Mouse (Mus musculus): Measurements from ENCODE around the gene Ccdc85b.

Gene Ccdc85b

GRCm38 (mm10) chr19:5423561-5423960 is 34.1 kb downstream of the Ccdc85b start:
- DNase-seq: peak; percentile 21 to 22

- peak in 1 of 2 experiments; percentile 26 for DNase-seq
Measured at GRCm38 (mm10) chr19:5422895-5423443, 34.7 kb downstream of the Ccdc85b start.

- peak; percentile 55 to 59 for DNase-seq
Measured at GRCm38 (mm10) chr19:5422267-5422666, 35.4 kb downstream of the Ccdc85b start.

DNA sequence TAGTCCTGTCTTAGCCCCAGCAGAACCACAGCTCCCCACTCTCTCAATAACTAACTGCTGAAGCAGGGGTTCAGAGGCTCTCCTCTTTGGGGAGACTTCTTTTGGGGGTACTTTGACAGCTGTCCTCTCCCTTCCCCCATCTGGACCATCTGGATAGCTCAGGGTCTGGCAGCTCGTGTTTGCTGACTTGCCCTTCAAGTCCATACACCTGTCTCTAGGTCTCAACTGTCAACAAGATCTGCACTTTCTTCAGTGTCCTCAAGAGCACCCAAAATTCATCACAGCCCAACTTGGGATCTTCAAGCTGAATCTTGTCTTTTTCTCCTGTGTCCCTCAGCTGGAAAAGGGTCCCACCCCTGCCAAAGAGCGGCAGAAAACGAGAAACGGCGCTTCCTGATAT is 35.9 kb downstream of the Ccdc85b start:
- no peak for DNase-seq

DNA sequence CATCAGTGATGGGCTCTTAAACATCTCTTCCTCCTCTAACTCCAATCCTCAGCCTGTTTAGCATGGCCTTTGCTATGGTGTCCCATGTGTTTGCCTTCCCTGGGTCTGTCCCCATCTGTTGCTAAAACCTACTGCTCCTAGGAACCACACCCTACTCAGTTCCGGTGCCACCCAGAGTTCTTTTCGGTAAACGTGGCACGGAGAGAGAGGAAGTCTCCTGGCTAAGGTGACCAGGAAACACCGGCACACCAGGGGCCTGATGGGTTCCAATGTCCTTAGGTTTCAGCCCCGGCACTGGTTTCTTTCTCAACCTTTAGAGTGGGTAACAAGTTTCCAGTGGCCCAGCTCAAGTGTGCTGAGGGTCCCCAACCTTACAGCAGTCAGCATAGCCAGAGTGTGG is 37.1 kb downstream of the Ccdc85b start:
- DNase-seq: no peak

GRCm38 (mm10) chr19:5419630-5420029 is 38.1 kb downstream of the Ccdc85b start:
- no peak for DNase-seq

- no peak for DNase-seq
Measured at GRCm38 (mm10) chr19:5418750-5419466, 38.8 kb downstream of the Ccdc85b start.

DNA sequence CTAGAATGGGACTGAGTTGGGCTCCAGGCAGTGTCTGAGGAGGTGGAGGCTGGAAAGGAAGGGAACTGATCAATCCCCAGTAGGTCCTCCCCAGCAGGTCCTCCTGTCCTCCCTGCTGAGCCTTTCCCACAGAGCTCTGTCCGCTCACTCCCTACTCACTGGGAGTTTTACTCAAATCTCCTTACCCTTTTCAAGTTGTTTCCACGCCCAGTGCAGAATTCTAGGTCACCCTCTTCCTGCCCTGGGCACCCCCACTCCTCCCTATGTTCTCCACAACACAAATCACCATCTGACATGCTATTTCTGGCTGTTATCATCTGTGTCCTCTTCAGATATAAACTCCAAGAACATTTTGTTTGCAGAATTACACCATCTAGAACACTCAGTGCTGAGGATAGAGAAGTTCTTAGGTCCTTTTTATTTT is 43.1 kb downstream of the Ccdc85b start:
- DNase-seq: no peak

DNA sequence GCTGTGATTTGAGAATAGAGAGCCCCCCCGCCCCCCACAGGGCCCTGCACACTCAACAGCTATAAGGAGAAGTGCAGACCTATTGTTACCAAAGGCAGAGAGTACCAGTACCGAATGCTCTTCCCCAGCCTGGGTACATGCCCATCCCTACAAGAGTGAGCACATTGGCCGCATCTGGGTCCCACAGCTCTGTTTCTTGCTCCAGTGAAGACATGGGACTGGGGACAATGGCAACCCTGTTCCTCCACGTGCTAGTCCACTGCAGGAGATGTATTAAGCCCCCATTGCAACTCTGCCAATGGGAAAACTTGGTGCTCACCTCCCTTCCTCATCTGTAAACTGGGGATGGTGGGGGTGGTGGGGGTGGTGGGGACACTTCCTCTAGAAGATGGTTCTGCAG is 43.9 kb downstream of the Ccdc85b start:
- no peak for DNase-seq

- no peak for DNase-seq
Measured at GRCm38 (mm10) chr19:5411961-5412360, 45.7 kb downstream of the Ccdc85b start.

DNA sequence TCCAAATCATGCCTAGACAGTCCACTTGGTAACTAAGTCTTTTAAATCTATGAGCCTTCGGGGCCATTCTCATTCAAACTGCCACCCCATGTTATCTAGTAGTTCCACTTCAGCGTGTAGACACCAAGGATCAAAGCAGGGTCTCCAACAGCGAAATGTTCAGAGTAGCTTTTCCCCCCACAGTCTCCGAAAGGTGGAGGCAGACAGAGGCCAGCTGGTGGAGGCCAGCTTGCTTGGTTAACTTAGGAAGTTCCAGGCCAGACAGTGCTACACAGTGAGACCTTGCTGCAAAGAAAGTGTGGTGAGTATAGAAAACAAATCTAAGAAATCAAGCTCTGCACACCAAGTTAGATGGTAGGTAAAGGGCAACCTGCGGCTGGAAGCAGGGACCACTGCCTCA is 47.1 kb downstream of the Ccdc85b start:
- no peak for DNase-seq

DNA sequence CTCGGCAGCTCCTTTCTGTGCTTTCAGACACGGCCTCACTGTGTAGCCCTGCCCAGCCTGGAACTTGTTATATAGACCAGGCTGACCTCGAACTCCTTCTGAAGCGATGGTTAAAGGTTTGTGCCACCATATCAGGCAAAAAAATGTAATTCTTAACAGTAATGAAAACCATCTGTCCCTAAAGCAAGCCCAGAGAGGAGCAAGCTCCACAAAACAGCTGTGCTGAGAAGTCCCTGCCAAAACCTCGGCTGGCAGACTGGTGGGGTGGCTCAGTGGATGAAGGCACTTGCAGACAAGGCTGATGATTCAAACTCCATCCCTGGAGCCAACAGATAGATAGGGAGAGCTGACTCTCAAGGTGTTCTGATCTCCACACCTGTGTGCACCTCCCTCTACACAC is 48.6 kb downstream of the Ccdc85b start:
- DNase-seq: no peak

- no peak for DNase-seq
Measured at GRCm38 (mm10) chr19:5408057-5409001, 49.4 kb downstream of the Ccdc85b start.

DNA sequence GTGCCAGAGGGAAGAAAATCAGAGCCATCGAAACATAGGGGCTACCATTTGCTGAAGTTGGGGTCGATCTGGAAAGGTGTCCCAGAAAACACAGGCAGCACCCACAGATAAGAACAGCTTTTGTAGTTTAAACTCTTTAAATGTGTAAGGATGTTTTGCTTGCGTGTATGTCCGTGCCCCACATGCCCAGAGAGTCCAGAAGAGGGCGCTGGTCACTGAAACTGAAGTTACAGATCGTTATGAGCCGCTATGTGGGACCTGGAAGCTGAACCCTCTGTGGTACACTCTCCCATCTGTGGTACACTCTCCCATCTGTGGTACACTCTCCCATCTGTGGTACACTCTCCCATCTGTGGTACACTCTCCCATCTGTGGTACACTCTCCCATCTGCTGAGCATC is 50.6 kb downstream of the Ccdc85b start:
- DNase-seq: peak; percentile 75 to 84

- DNase-seq: peak; percentile 51 to 52
Measured at GRCm38 (mm10) chr19:5406531-5407126, 51.1 kb downstream of the Ccdc85b start.

DNA sequence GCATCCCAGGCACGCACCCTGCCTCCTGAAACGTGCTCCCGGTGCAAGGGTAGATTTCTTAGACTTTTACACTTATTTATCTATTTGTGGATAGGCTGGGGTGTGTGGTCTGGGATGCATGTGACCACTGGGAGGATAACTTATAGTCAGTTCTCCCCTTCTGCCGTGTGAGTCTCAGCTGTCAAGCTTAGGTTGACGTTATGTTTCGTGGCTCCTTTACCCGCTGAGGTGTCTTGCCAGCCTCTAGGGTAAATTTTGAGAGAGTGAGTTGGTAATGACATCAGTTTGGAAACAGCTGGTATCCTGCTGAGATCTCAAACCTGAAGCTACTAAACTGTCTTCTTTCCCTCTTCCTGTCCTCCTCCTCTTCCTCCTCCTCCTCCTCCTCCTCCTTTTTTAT is 51.8 kb downstream of the Ccdc85b start:
- no peak for DNase-seq
